Mouse (Mus musculus): Measurements from ENCODE around the gene Slc35f1. TPM values are rescaled to one million over a fixed set of nuclear protein-coding genes. Genes with fewer than 3 reads are reported as not detected.

The Slc35f1 gene
- polyA plus RNA-seq, 1 experiment from 2014 or later: not detected

GRCm38 (mm10) chr10:52748028-52748597 is 57.8 kb downstream of the Slc35f1 start:
- Histone ChIP-seq H3K36me3 (ENCODE audit: inconsistent target) (no peaks in the 10 kb centered on the region), H3K4me3 (ENCODE audit: inconsistent target) (no peak overlapping the region), H3K27ac (no peak overlapping the region), H3K79me2 (ENCODE audit: inconsistent target) (no peaks in the 10 kb centered on the region)
- 75% methylated on average over 4 of the region's 4 CpGs for WGBS (ENCODE audit: missing documents)

DNA sequence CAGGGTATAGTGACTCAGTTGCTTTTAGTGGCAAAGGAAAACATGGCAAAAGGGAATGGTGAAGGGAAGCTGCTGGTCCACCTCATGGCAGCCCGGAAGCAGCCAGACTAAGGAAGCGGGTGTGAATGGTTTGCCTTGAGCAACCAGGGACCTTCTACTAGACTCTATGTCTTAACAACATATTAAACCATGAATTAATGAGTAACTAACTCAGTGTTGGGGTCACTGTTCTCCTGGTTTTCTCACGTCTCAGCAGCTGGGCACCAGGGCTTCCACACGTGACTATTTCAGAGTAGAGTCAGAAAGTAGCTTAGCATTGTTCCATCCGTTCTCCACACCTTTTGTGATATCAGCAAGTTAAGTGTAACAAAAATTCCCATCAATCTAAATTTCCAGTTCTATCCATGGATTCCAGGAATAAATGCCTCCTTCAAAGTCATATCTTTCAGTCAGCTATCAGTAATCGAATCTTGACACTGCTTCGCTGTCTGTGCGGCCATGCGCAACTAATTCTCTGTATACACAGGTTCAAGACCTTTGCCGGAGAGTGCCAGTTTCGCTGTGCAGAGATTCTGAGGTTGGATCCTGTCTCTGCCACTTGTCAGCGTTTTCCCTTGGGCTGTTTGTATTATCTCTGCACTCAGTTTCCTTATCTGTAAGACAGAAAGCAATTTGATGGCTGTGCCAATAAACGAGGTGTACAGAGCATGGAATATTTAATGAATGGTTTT is 65.8 kb downstream of the Slc35f1 start:
- H3K27ac ChIP-seq: no peak overlapping the region
- WGBS (ENCODE audit: missing documents): 88% methylated on average over 13 of the region's 13 CpGs
- H3K4me3 ChIP-seq (ENCODE audit: inconsistent target): no peak overlapping the region

GRCm38 (mm10) chr10:52757496-52758260 is 67.3 kb downstream of the Slc35f1 start:
- H3K36me3 ChIP-seq (ENCODE audit: inconsistent target): no peaks in the 10 kb centered on the region
- WGBS (ENCODE audit: missing documents): 90% methylated on average over 4 of the region's 4 CpGs
- H3K27ac ChIP-seq: no peak overlapping the region
- no peaks in the 10 kb centered on the region for H3K79me2 ChIP-seq (ENCODE audit: inconsistent target)
- H3K4me3 ChIP-seq (ENCODE audit: inconsistent target): no peak overlapping the region

More for the DNA sequence above, 65.8 kb downstream of the Slc35f1 start:
- Histone ChIP-seq H3K36me3 (ENCODE audit: inconsistent target) (no peaks in the 10 kb centered on the region), H3K79me2 (ENCODE audit: inconsistent target) (no peaks in the 10 kb centered on the region)

DNA sequence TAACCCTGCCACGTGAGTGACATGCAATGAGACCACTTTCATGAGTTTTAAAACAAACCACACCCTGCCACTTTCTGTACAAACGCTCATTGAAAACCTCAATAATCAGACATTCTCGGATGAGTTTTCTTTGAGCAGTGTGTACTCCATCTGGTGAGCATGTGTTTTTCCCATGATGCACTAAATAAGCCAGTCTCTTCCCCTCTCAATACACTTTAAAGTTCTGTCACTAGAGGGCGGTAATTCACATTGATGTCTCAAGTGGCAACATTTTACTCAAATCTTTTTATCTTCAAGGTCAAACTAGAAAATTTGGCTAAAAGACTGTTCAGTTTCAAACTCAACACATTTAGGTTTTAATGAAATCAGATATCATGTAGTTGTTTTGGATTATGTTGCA is 68.3 kb downstream of the Slc35f1 start:
- H3K79me2 ChIP-seq (ENCODE audit: inconsistent target): no peaks in the 10 kb centered on the region
- H3K4me3 ChIP-seq (ENCODE audit: inconsistent target): no peak overlapping the region
- H3K27ac ChIP-seq: no peak overlapping the region
- WGBS (ENCODE audit: missing documents): 23% methylated on average over 4 of the region's 4 CpGs
- H3K36me3 ChIP-seq (ENCODE audit: inconsistent target): no peaks in the 10 kb centered on the region

DNA sequence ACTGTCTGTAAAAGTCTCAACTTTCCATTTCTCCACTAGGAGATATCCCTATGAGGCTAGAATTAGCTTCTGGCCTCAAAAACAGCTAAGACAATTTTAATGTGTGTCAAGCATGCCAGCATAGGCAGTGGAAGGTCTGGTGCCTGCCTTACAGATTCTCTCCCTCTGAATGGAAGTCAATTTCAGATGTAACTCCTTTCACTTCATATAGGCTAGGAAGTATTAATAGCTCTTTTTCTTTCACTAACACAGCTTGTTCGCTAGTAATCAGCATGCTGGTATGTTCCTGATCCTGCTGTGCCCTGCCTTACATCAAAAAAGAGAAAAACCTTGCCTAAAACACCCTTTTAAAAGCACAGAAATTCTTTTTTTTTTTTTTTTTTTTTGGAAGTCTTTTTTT is 70.2 kb downstream of the Slc35f1 start:
- 79% methylated on average over 1 of the region's 1 CpGs for WGBS (ENCODE audit: missing documents)
- Histone ChIP-seq H3K27ac (no peak overlapping the region), H3K4me3 (ENCODE audit: inconsistent target) (no peak overlapping the region), H3K79me2 (ENCODE audit: inconsistent target) (no peaks in the 10 kb centered on the region), H3K36me3 (ENCODE audit: inconsistent target) (no peaks in the 10 kb centered on the region)

GRCm38 (mm10) chr10:52779926-52780485 is 89.7 kb downstream of the Slc35f1 start:
- H3K27ac ChIP-seq: no peak overlapping the region
- 72% methylated on average over 4 of the region's 4 CpGs for WGBS (ENCODE audit: missing documents)
- H3K36me3 ChIP-seq (ENCODE audit: inconsistent target): no peaks in the 10 kb centered on the region
- H3K4me3 ChIP-seq (ENCODE audit: inconsistent target): no peak overlapping the region
- no peaks in the 10 kb centered on the region for H3K79me2 ChIP-seq (ENCODE audit: inconsistent target)

DNA sequence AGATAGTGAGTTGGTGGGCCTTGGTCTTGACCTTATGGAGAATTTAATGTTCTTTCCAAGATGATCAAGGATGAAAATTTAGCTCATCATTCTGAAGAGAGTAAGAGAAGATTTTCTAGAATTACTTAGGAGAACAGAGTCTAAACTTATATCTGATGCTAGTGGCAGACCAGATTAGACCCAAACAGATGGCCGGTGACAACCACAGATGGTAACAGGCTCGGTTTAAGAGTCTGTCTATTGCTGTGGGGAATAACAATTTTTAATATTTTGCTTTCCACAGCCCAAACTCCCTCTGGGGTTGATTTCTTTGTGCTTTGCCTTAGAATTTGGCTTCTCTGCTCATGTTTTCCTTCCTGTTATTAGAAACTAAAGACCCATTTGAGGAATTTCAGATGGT is 96.7 kb downstream of the Slc35f1 start:
- H3K4me3 ChIP-seq (ENCODE audit: inconsistent target): no peak overlapping the region
- no peaks in the 10 kb centered on the region for H3K36me3 ChIP-seq (ENCODE audit: inconsistent target)
- WGBS (ENCODE audit: missing documents): 70% methylated on average over 2 of the region's 2 CpGs
- H3K79me2 ChIP-seq (ENCODE audit: inconsistent target): no peaks in the 10 kb centered on the region
- no peak overlapping the region for H3K27ac ChIP-seq

DNA sequence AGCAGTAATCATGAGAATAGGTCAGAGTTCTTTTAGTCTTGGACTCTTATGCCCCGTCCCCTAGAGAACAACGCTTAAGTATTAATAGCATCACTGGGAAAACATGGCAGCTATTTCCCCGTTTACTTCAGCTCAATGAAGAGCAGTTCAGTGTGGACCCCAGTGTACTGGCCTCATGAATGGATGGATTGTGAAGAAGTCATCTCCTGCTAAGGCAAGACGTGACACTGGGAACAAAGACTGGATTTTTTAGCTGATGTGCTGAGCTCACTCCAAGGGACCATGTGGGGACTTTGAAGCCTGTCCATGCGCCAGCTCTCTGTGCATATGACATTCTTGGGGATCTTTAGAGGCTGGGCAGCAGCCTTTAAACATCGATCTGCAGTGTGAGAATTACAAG is 101.2 kb downstream of the Slc35f1 start:
- WGBS (ENCODE audit: missing documents): 69% methylated on average over 6 of the region's 6 CpGs
- H3K4me3 ChIP-seq (ENCODE audit: inconsistent target): no peak overlapping the region
- H3K27ac ChIP-seq: no peak overlapping the region
- H3K36me3 ChIP-seq (ENCODE audit: inconsistent target): no peaks in the 10 kb centered on the region
- no peaks in the 10 kb centered on the region for H3K79me2 ChIP-seq (ENCODE audit: inconsistent target)

DNA sequence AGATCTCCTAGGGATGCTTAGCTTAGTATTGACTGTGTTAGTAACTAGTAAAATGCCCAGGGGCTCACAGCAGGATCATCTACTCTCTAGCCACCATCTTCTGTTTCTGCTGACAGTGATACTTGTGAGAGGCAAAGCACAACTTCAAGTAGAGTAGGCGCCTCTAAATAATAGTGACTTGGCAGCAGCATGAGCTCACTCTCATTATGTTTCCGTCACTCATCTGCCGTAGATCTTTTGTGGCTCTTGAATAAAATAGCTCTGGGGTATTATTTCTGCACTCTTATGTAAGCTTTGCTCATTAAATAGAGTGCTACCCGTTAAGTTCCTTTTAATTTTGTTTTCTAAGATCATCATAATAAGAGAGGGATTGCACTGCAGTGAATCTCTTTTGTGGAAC is 107.1 kb downstream of the Slc35f1 start:
- Histone ChIP-seq H3K36me3 (ENCODE audit: inconsistent target) (no peaks in the 10 kb centered on the region), H3K79me2 (ENCODE audit: inconsistent target) (no peaks in the 10 kb centered on the region), H3K27ac (no peak overlapping the region), H3K4me3 (ENCODE audit: inconsistent target) (no peak overlapping the region)
- 74% methylated on average over 4 of the region's 4 CpGs for WGBS (ENCODE audit: missing documents)

DNA sequence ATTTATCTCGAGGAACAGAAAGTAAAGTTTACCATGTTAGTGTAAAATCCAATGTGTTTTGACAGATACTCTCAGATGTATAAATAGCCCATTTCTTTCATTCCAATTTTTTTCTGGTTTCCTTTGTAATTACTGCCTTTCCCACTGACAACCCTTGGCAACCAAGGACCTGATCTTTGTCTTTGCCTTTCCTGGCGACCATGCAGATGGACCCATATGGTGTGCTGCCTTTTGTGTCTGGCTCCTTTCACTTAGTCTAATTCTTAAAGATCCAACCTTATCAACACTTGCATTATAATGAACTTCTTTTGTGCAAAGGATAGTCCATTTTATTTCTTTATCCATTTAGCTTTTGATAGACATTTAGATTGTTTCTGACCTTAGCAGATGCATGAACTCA is 117.5 kb downstream of the Slc35f1 start:
- no peaks in the 10 kb centered on the region for H3K36me3 ChIP-seq (ENCODE audit: inconsistent target)
- H3K27ac ChIP-seq: no peak overlapping the region
- H3K4me3 ChIP-seq (ENCODE audit: inconsistent target): no peak overlapping the region
- 66% methylated on average over 2 of the region's 2 CpGs for WGBS (ENCODE audit: missing documents)
- H3K79me2 ChIP-seq (ENCODE audit: inconsistent target): no peaks in the 10 kb centered on the region

DNA sequence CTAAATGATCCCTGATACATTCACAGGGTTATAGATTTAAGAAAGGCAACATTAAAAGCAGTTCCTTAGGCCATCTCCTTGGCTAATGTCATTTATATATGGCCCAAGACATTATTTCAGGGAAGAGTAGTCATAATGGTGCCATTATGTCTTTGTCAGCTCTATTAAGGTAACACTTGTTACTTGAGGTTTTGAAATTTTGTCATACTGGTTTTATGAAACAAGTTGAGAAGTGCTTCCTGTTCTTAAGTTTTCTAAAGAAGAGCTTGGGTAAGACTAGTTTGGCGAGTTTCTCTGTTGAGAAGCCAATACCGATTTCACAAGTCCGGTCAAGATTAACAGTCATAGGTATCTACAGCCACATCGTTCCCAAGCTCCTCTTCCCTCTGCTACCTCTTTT is 122.5 kb downstream of the Slc35f1 start:
- Histone ChIP-seq H3K27ac (no peak overlapping the region), H3K36me3 (ENCODE audit: inconsistent target) (no peaks in the 10 kb centered on the region), H3K79me2 (ENCODE audit: inconsistent target) (no peaks in the 10 kb centered on the region), H3K4me3 (ENCODE audit: inconsistent target) (no peak overlapping the region)
- 92% methylated on average over 4 of the region's 4 CpGs for WGBS (ENCODE audit: missing documents)

DNA sequence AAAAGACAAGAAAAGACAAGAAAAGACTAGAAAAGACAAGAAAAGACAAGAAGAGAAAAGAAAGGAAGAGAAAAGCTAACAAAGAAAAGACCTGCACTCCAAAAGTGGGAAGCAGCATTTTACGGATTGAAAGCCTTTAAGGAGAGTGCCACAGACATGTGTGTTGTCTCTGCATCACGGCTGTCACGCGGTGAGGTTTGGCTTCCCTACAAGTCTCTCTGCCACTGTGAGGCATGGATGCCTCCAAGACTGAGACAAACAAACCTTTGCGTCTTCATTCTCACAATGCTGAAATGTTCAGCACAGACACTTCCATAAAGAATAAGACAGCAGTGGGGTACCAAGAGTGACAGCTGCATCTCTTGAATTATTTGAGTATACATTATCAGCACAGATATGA is 124.0 kb downstream of the Slc35f1 start:
- WGBS (ENCODE audit: missing documents): 85% methylated on average over 5 of the region's 5 CpGs
- no peak overlapping the region for H3K4me3 ChIP-seq (ENCODE audit: inconsistent target)
- no peaks in the 10 kb centered on the region for H3K36me3 ChIP-seq (ENCODE audit: inconsistent target)
- no peak overlapping the region for H3K27ac ChIP-seq
- no peaks in the 10 kb centered on the region for H3K79me2 ChIP-seq (ENCODE audit: inconsistent target)

- Histone ChIP-seq H3K4me3 (ENCODE audit: inconsistent target) (no peak overlapping the region), H3K79me2 (ENCODE audit: inconsistent target) (no peaks in the 10 kb centered on the region), H3K36me3 (ENCODE audit: inconsistent target) (no peaks in the 10 kb centered on the region), H3K27ac (no peak overlapping the region)
- 91% methylated on average over 1 of the region's 1 CpGs for WGBS (ENCODE audit: missing documents)
Observed at GRCm38 (mm10) chr10:52819661-52820060, 129.3 kb downstream of the Slc35f1 start.

GRCm38 (mm10) chr10:52822909-52823308 is 132.6 kb downstream of the Slc35f1 start:
- H3K4me3 ChIP-seq (ENCODE audit: inconsistent target): no peak overlapping the region
- H3K79me2 ChIP-seq (ENCODE audit: inconsistent target): no peaks in the 10 kb centered on the region
- no peaks in the 10 kb centered on the region for H3K36me3 ChIP-seq (ENCODE audit: inconsistent target)
- WGBS (ENCODE audit: missing documents): 72% methylated on average over 2 of the region's 2 CpGs
- H3K27ac ChIP-seq: no peak overlapping the region

DNA sequence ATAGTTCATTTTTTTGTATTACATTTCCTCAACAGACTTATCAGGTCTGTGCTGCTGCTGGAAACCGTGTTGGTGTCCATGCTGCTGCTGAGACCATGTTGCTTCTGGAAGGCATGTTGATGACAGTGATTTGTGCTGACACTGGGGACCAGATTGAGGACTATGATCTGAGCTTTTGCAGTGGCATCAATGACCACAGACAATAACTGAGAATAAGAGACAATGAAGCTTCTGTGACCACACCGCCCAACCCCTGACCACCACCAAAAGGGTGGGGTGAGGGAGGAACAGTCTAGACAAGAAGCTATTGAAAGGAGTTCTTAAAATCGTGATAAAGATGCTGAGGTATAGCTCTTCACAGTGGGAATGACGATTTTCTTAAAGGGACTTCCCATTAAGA is 135.4 kb downstream of the Slc35f1 start:
- no peaks in the 10 kb centered on the region for H3K79me2 ChIP-seq (ENCODE audit: inconsistent target)
- no peak overlapping the region for H3K4me3 ChIP-seq (ENCODE audit: inconsistent target)
- 84% methylated on average over 4 of the region's 4 CpGs for WGBS (ENCODE audit: missing documents)

More for the DNA sequence above, 135.4 kb downstream of the Slc35f1 start:
- no peaks in the 10 kb centered on the region for H3K36me3 ChIP-seq (ENCODE audit: inconsistent target)
- H3K27ac ChIP-seq: no peak overlapping the region
